Mouse (Mus musculus): Measurements from ENCODE around the gene a.

- no peak for TF ChIP-seq CTCF (IDR thresholded peaks at IDR 0.05; ENCODE audit: low read depth, low read length)
- no peak for TF ChIP-seq POLR2A (IDR thresholded peaks at IDR 0.05; ENCODE audit: insufficient read depth, low read length)
Observed at GRCm38 (mm10) chr2:155074766-155075330, 283.6 kb downstream of the a start.

All from ES-Bruce4 (cell line).